Mouse (Mus musculus): ENCODE measurements around the gene Tgm1.

- TF ChIP-seq GATA1 (IDR thresholded peaks at IDR 0.05; ENCODE audit: borderline replicate concordance, low read length) = no peak
- TF ChIP-seq FLI1 (IDR thresholded peaks at IDR 0.05; ENCODE audit: low read length) = no peak
Observed at GRCm38 (mm10) chr14:55701131-55701530, 12.6 kb downstream of the Tgm1 start.

All from megakaryocyte, embryonic 14.5 days (primary cell).